Mouse (Mus musculus): ENCODE results near the gene Cactin. TPM values are rescaled to one million over a fixed set of nuclear protein-coding genes. Genes with fewer than 3 reads are reported as not detected.
A peak's percentile ranks its signal among the peaks of the same experiment; 100 is the strongest.

The Cactin gene
- polyA plus RNA-seq, 1 experiment from 2014 or later = 12.4 TPM

DNA sequence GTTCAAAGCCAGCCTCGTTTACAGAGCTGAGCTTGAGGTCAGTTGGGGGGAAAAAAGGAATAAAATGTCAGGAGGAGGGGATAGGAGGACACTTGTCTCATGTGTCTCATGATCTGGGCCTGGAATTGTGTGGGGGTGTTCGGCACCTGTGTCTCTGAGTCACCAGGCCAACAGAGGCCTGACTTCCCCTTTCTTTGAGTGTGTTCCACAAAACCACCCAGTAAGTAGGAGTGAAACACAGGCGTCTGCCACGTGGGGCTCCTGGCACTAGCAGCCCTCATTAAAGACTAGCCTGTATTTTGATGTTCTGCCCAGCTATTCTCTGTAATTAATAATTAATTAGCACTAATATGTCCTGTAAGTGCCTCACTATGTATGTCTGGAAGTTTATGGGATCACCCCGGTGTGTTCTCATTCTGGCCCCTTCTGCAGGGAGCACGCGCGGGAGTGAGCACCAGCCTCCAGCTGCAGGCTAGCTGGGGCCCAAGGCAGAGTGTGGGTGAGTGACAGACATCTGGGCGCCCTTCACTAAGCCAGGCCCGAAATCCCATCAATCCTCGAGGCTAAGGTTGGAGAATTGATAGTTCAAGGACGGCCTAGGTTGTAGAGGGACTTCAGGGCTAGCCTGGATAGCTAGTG lies 35.6 kb downstream of the Cactin start:
- peak overlapping the region; percentile 81 for H3K4me2 ChIP-seq (ENCODE audit: low read depth, low read length)
- TF ChIP-seq EP300 (IDR thresholded peaks at IDR 0.05; ENCODE audit: low read depth) (no peak), CTCF (IDR thresholded peaks at IDR 0.05; ENCODE audit: low read depth) (no peak)
- peaks cover 12% of the 10 kb centered on the region for H3K36me3 ChIP-seq (replicated peaks; ENCODE audit: insufficient read depth, low read length)
- H3K27ac ChIP-seq (ENCODE audit: low read depth) = peak overlapping the region; percentile 80
- peaks cover 48% of the 10 kb centered on the region for H3K4me1 ChIP-seq (ENCODE audit: insufficient read depth)
- H3K9ac ChIP-seq (replicated peaks) = peak overlapping the region; percentile 79
- ATAC-seq (no peak), DNase-seq (peak; percentile 42)
- H3K27me3 ChIP-seq (ENCODE audit: insufficient read depth, low read length) = no peaks in the 10 kb centered on the region
- peak overlapping the region; percentile 69 for H3K4me3 ChIP-seq (ENCODE audit: low read depth, low read length)
- 22% methylated on average over 12 of the region's 12 CpGs for WGBS (ENCODE audit: insufficient replicate concordance)
- H3K9me3 ChIP-seq (ENCODE audit: low read length) = no peaks in the 10 kb centered on the region

DNA sequence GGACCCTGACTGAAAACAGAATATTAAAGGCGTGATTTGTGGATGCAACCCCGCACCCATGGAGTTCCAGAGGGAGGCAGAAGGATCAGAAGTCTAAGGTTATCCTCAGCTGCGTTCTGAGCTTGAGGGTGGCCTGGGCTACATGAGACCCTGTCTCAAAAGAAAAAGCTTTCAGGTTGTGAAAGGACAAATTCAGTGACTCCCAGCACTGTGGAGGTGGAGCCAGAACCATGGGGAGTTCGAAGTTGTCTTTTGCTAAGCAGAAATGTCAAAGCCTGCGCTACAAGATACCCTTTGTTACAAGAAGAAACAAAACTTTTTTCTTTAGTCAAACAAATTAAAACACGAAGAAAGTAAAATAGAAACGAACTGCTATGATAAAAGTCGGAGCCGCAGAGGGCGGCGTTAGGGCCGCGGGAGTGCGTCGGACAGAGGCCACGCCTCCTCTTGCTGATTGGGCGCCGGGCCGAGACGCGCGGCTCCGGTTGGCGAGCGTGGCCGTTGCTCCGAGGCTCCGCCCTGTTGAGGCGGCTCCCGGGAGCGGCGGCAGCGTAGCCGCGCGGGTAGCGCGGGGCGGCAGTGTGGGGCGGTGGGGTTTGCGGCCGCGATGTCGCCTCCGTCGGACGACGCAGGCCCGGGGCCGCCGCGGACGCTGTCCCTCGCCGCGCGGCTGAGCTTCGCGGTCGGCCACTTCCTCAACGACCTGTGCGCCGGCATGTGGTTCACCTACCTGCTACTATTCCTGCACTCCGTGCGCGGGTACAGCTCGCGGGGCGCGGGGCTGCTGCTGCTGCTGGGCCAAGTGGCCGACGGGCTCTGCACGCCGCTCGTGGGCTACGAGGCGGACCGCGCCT lies 36.3 kb downstream of the Cactin start, which contains the start of gene Mfsd12:
Mfsd12 (plus strand) TSS at position 501 of the 854 bp plus-strand sequence.
- peak within 1 kb of the TSS; percentile 79 for H3K9ac ChIP-seq (replicated peaks)
- peak; percentile 94 for DNase-seq
- peak within 1 kb of the TSS; percentile 69 for H3K4me3 ChIP-seq (ENCODE audit: low read depth, low read length)
- H3K4me1 ChIP-seq (ENCODE audit: insufficient read depth) = peaks cover 47% of the 10 kb centered on the region
- peak within 1 kb of the TSS; percentile 81 for H3K4me2 ChIP-seq (ENCODE audit: low read depth, low read length)
- peaks cover 19% of the 10 kb centered on the region for H3K36me3 ChIP-seq (replicated peaks; ENCODE audit: insufficient read depth, low read length)
- no peak for TF ChIP-seq EP300 (IDR thresholded peaks at IDR 0.05; ENCODE audit: low read depth)
- peak within 1 kb of the TSS; percentile 80 for H3K27ac ChIP-seq (ENCODE audit: low read depth)
- H3K9me3 ChIP-seq (ENCODE audit: low read length) = no peaks in the 10 kb centered on the region
- H3K27me3 ChIP-seq (ENCODE audit: insufficient read depth, low read length) = no peaks in the 10 kb centered on the region
- 2% methylated on average over 65 of the region's 79 CpGs for WGBS (ENCODE audit: insufficient replicate concordance)
- peak; percentile 89 for ATAC-seq

DNA sequence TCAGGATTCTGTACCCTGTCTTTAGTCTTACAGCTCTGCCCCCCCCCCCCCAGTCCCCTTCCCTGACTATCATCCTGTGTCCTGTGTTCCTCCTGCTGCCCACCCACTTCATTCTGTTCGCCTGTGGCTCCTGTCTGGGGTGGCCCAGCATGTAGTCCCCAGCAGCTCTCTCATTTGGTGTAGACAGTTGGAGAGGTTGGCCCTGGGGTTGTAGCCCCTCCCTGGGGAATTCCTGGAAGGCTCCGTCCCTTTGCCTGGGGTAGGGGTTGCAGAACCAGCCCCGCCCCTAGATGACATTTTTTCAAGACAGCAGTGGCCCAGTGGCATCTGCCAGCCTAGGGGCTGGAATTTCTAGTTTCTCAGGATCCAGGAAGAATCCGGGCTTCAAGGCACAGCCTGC lies 37.3 kb downstream of the Cactin start:
- Histone ChIP-seq H3K27ac (ENCODE audit: low read depth) (peak overlapping the region; percentile 77), H3K27me3 (ENCODE audit: insufficient read depth, low read length) (no peaks in the 10 kb centered on the region), H3K4me2 (ENCODE audit: low read depth, low read length) (peak overlapping the region; percentile 81), H3K4me3 (ENCODE audit: low read depth, low read length) (peak overlapping the region; percentile 69), H3K36me3 (replicated peaks; ENCODE audit: insufficient read depth, low read length) (peaks cover 26% of the 10 kb centered on the region), H3K9me3 (ENCODE audit: low read length) (no peaks in the 10 kb centered on the region), H3K9ac (replicated peaks) (peak overlapping the region; percentile 79), H3K4me1 (ENCODE audit: insufficient read depth) (peaks cover 48% of the 10 kb centered on the region)
- TF ChIP-seq EP300 (IDR thresholded peaks at IDR 0.05; ENCODE audit: low read depth) (no peak), CTCF (IDR thresholded peaks at IDR 0.05; ENCODE audit: low read depth) (no peak)
- WGBS (ENCODE audit: insufficient replicate concordance) = 26% methylated on average over 4 of the region's 4 CpGs
- DNase-seq = peak; percentile 44
- no peak for ATAC-seq

DNA sequence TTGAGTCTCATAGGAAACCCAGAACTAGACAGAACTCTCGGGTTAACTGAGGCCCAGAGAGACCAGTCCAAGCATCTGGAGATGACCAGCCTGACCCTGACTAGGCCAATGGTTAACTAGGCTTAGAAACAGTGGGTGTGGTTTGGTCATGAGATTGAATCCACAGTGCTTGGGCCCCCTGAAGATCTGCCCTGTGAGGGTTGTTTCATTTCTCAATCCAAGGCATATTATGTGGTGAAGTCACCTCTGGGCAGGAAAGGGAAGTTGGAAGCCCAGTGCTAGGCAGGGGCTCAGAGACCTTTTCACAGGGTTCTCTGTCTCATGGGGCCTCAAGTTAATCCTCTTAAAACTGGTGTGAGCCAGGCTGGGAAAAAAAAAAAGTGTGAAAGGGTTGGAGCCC lies 37.9 kb downstream of the Cactin start:
- peak overlapping the region; percentile 81 for H3K4me2 ChIP-seq (ENCODE audit: low read depth, low read length)
- no peak for TF ChIP-seq CTCF (IDR thresholded peaks at IDR 0.05; ENCODE audit: low read depth)
- no peak for TF ChIP-seq EP300 (IDR thresholded peaks at IDR 0.05; ENCODE audit: low read depth)
- peaks cover 33% of the 10 kb centered on the region for H3K36me3 ChIP-seq (replicated peaks; ENCODE audit: insufficient read depth, low read length)
- H3K9me3 ChIP-seq (ENCODE audit: low read length) = no peaks in the 10 kb centered on the region
- H3K4me3 ChIP-seq (ENCODE audit: low read depth, low read length) = peak overlapping the region; percentile 69
- no peaks in the 10 kb centered on the region for H3K27me3 ChIP-seq (ENCODE audit: insufficient read depth, low read length)
- ATAC-seq = no peak
- peak overlapping the region; percentile 79 for H3K9ac ChIP-seq (replicated peaks)
- H3K27ac ChIP-seq (ENCODE audit: low read depth) = peak overlapping the region; percentile 77
- 19% methylated on average over 1 of the region's 1 CpGs for WGBS (ENCODE audit: insufficient replicate concordance)
- peaks cover 54% of the 10 kb centered on the region for H3K4me1 ChIP-seq (ENCODE audit: insufficient read depth)
- DNase-seq = peak; percentile 35

DNA sequence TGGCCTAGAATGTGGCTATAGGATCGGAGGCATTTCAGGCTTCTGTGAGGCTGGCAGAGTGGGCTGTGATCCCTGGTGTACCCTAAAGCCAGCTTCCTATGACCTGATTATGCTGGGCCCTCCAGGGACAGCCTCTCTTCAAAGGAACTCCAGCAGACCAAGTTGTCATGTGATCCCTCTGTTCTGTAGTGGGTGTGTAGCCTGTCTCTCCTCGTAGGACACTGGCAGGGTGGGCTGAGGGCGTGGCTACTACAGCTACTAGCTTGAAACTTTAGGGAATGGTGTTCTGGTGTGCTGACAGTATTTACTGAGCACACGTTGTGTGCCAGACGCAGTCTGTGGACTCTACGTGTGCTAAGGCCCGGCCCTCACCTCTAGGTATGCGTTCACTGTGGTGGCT lies 39.8 kb downstream of the Cactin start:
- Histone ChIP-seq H3K4me1 (ENCODE audit: insufficient read depth) (peaks cover 70% of the 10 kb centered on the region), H3K4me3 (ENCODE audit: low read depth, low read length) (no peak overlapping the region)

GRCm38 (mm10) chr10:81362336-81362949 lies 41.5 kb downstream of the Cactin start:
- Histone ChIP-seq H3K27me3 (ENCODE audit: insufficient read depth, low read length) (no peaks in the 10 kb centered on the region), H3K4me3 (ENCODE audit: low read depth, low read length) (no peak overlapping the region), H3K4me2 (ENCODE audit: low read depth, low read length) (peak overlapping the region; percentile 44), H3K9ac (replicated peaks) (peak overlapping the region; percentile 62), H3K9me3 (ENCODE audit: low read length) (no peaks in the 10 kb centered on the region), H3K4me1 (ENCODE audit: insufficient read depth) (peaks cover 66% of the 10 kb centered on the region), H3K27ac (ENCODE audit: low read depth) (peak overlapping the region; percentile 78), H3K36me3 (replicated peaks; ENCODE audit: insufficient read depth, low read length) (peaks cover 50% of the 10 kb centered on the region)
- ATAC-seq (peak; percentile 82), DNase-seq (peak; percentile 80)
- TF ChIP-seq CTCF (IDR thresholded peaks at IDR 0.05; ENCODE audit: low read depth) = no peak
- 49% methylated on average over 12 of the region's 12 CpGs for WGBS (ENCODE audit: insufficient replicate concordance)

More for the DNA sequence above, 39.8 kb downstream of the Cactin start:
- Histone ChIP-seq H3K9ac (replicated peaks) (0 out of 2 replicates have a peak overlapping the region, but pooled peaks have one; percentile 45), H3K9me3 (ENCODE audit: low read length) (no peaks in the 10 kb centered on the region), H3K27me3 (ENCODE audit: insufficient read depth, low read length) (no peaks in the 10 kb centered on the region), H3K27ac (ENCODE audit: low read depth) (peak overlapping the region; percentile 0; the same call in 1 of the 2 replicates), H3K36me3 (replicated peaks; ENCODE audit: insufficient read depth, low read length) (peaks cover 37% of the 10 kb centered on the region), H3K4me2 (ENCODE audit: low read depth, low read length) (0 out of 2 replicates have a peak overlapping the region, but pooled peaks have one; percentile 14)
- no peak for TF ChIP-seq EP300 (IDR thresholded peaks at IDR 0.05; ENCODE audit: low read depth)
- TF ChIP-seq CTCF (IDR thresholded peaks at IDR 0.05; ENCODE audit: low read depth) = no peak
- DNase-seq (peak; percentile 27), ATAC-seq (no peak)
- 76% methylated on average over 8 of the region's 8 CpGs for WGBS (ENCODE audit: insufficient replicate concordance)
